Mouse (Mus musculus) heart, adult 2 months (tissue): ENCODE results near the gene Gdf15. TPM values are rescaled to one million over a fixed set of nuclear protein-coding genes. Genes with fewer than 3 reads are reported as not detected.

ENCODE experiments used
- DNase-seq, 2 experiments: peaks; one replicate each; pipeline ENCODE4 v3.0.0; 2021
- H3K27ac ChIP-seq: fragments of 200-600 bp; 2 replicates; pipeline ENCODE4 v1.8.1; 2022
- H3K27me3 ChIP-seq: fragments of 200-500 bp; 2 replicates; pipeline ENCODE4 v1.6.1; 2012; ENCODE audit warnings: mild to moderate bottlenecking, low read length, inconsistent platforms, mixed read lengths; ENCODE audit not compliant: control insufficient read depth, insufficient read depth
- H3K36me3 ChIP-seq: fragments of 200-500 bp; 2 replicates; pipeline ENCODE4 v1.6.1; 2012; ENCODE audit warnings: low read length, inconsistent platforms; ENCODE audit not compliant: control insufficient read depth, insufficient read depth
- H3K4me1 ChIP-seq: fragments of 200-500 bp; 2 replicates; pipeline ENCODE4 v1.6.1; 2011; ENCODE audit warnings: low read length; ENCODE audit not compliant: control insufficient read depth, insufficient read depth
- H3K4me3 ChIP-seq: fragments of 200-600 bp; 2 replicates; pipeline ENCODE4 v1.8.1; 2022
- H3K79me2 ChIP-seq: fragments of 200-500 bp; replicated peaks from 2 replicates; pipeline ENCODE4 v1.6.1; 2012; ENCODE audit warnings: mild to moderate bottlenecking, inconsistent platforms, low read length, moderate library complexity, mixed read lengths; ENCODE audit not compliant: control insufficient read depth, insufficient read depth
- H3K9ac ChIP-seq: fragments of 200-500 bp; 2 replicates; pipeline ENCODE4 v1.6.1; 2012; ENCODE audit warnings: low read depth, mild to moderate bottlenecking, control low read depth, inconsistent platforms, low read length, mixed read lengths
- CTCF ChIP-seq: fragments of 200-600 bp; IDR thresholded peaks from 2 replicates; pipeline ENCODE4 v1.8.1; 2022; ENCODE audit warnings: antibody characterized with exemption, mild to moderate bottlenecking, moderate library complexity
- EP300 ChIP-seq: fragments of 200-500 bp; IDR thresholded peaks from 2 replicates; pipeline ENCODE4 v1.6.1; 2011; ENCODE audit warnings: low read depth, low read length, control low read depth; ENCODE audit not compliant: insufficient read depth
- POLR2A ChIP-seq: fragments of 200-500 bp; IDR thresholded peaks from 2 replicates; pipeline ENCODE4 v1.6.1; 2011; ENCODE audit warnings: mild to moderate bottlenecking, low read depth, low read length, control low read depth; ENCODE audit not compliant: insufficient read depth
- WGBS: fragments of 180-500 bp; shearing (Covaris S2); methylation state at CpG from one replicate; pipeline ENCODE4 v1.1.7; 2018; 5-methylcytosine and 5-hydroxymethylcytosine counted together
- intact Hi-C: fragments of 180-260 bp; cut with DNase I; formaldehyde crosslinking; loops from one replicate; pipeline ENCODE4 v1.15.1; 2025
- polyA plus RNA-seq: library from polyadenylated mRNA; depleted of rRNA; stranded (reverse); fragments of >200 nt; gene quantifications from 2 replicates; pipeline ENCODE4 v1.2.3, GENCODE M21; 2012; rRNA removed
- total RNA-seq, 2 experiments: library from RNA; stranded (reverse); gene quantifications; 2 replicates each; pipeline ENCODE4 v1.2.3; 2021

The Gdf15 gene
- total and polyA plus RNA-seq, 3 experiments = 1.1 to 3.8 (median 2.0) TPM

GRCm38 (mm10) chr8:70585258-70585652 lies 47.0 kb downstream of the Gdf15 start:
- DNase-seq = peak; percentile 75 to 82
- TF ChIP-seq POLR2A = no peak
- peak; percentile 88 for TF ChIP-seq EP300
- peak; percentile 89 for TF ChIP-seq CTCF
- Histone ChIP-seq H3K4me1 (peaks cover 3% of the 10 kb centered on the region; the same call in 1 of the 2 replicates), H3K36me3 (no peaks in the 10 kb centered on the region), H3K27ac (peak overlapping the region; percentile 4; the same call in 1 of the 2 replicates), H3K27me3 (no peaks in the 10 kb centered on the region), H3K4me3 (no peak overlapping the region), H3K9ac (no peak overlapping the region), H3K79me2 (no peaks in the 10 kb centered on the region)
- intact Hi-C loops = loop anchor here (1.0 to 10.0 kb wide), 3 partner anchors 25 to 200 kb away; partner anchors contain the start of gene Rex1bd
- 38% methylated on average over 7 of the region's 7 CpGs for WGBS

GRCm38 (mm10) chr8:70584606-70585257 lies 47.5 kb downstream of the Gdf15 start:
- Histone ChIP-seq H3K27me3 (no peaks in the 10 kb centered on the region), H3K4me1 (peaks cover 3% of the 10 kb centered on the region; the same call in 1 of the 2 replicates), H3K36me3 (no peaks in the 10 kb centered on the region), H3K79me2 (no peaks in the 10 kb centered on the region), H3K27ac (peak overlapping the region; percentile 4; the same call in 1 of the 2 replicates), H3K4me3 (no peak overlapping the region), H3K9ac (no peak overlapping the region)
- TF ChIP-seq EP300 = no peak
- TF ChIP-seq CTCF = no peak
- no peak for TF ChIP-seq POLR2A
- 87% methylated on average over 9 of the region's 9 CpGs for WGBS
- intact Hi-C loops = loop anchor here (1.0 to 10.0 kb wide), 3 partner anchors 24 to 200 kb away; partner anchors contain the start of gene Rex1bd
- no peak for DNase-seq

GRCm38 (mm10) chr8:70583476-70584387 lies 48.5 kb downstream of the Gdf15 start:
- no peaks in the 10 kb centered on the region for H3K36me3 ChIP-seq
- H3K27ac ChIP-seq = peak overlapping the region; percentile 43
- no peaks in the 10 kb centered on the region for H3K79me2 ChIP-seq
- no peak overlapping the region for H3K4me3 ChIP-seq
- no peaks in the 10 kb centered on the region for H3K27me3 ChIP-seq
- WGBS = 67% methylated on average over 18 of the region's 18 CpGs
- no peak overlapping the region for H3K9ac ChIP-seq
- TF ChIP-seq EP300 (no peak), CTCF (no peak), POLR2A (no peak)
- peak; percentile 71 to 77 for DNase-seq
- H3K4me1 ChIP-seq = peaks cover 3% of the 10 kb centered on the region; the same call in 1 of the 2 replicates
- intact Hi-C loops = loop anchor here (2.0 to 10.0 kb wide), 2 partner anchors 77 to 199 kb away; partner anchors contain the start of gene Rex1bd

Other genes with a start within 250 kb of the Gdf15 start
- gene Crtc1, start 192.9 kb downstream of the Gdf15 start, total RNA-seq = 1 to 10 TPM; 7.4 to 8.1 TPM
- gene Crtc1, start 192.9 kb downstream of the Gdf15 start, polyA plus RNA-seq = 13.7 and 14.9 TPM in 2 replicates
- gene Klhl26, start 155.5 kb downstream of the Gdf15 start, total RNA-seq = 1 to 10 TPM; 8.1 to 8.6 TPM
- gene Klhl26, start 155.5 kb downstream of the Gdf15 start, polyA plus RNA-seq = 18.8 and 21.2 TPM in 2 replicates
- not detected for gene Tmem59l, start 145.1 kb downstream of the Gdf15 start, total RNA-seq
- 0.21 and 0.53 TPM in 2 replicates for gene Tmem59l, start 145.1 kb downstream of the Gdf15 start, polyA plus RNA-seq
- gene Crlf1, start 139.3 kb downstream of the Gdf15 start, total RNA-seq = under 1 TPM; 0.68 to 0.89 TPM
- 0.38 and 2.3 TPM in 2 replicates for gene Crlf1, start 139.3 kb downstream of the Gdf15 start, polyA plus RNA-seq
- gene Rex1bd, start 125.7 kb downstream of the Gdf15 start, total RNA-seq = 100 to 1,000 TPM; 111 to 118 TPM
- gene Rex1bd, start 125.7 kb downstream of the Gdf15 start, polyA plus RNA-seq = 129 and 145 TPM in 2 replicates
- 1,000 to 10,000 TPM; 1,480 to 1,595 TPM for gene Uba52, start 121.7 kb downstream of the Gdf15 start, total RNA-seq
- 439 and 626 TPM in 2 replicates for gene Uba52, start 121.7 kb downstream of the Gdf15 start, polyA plus RNA-seq
- gene Fkbp8, start 104.7 kb downstream of the Gdf15 start, total RNA-seq = 100 to 1,000 TPM; 116 to 135 TPM
- gene Fkbp8, start 104.7 kb downstream of the Gdf15 start, polyA plus RNA-seq = 179 and 201 TPM in 2 replicates
- 10 to 100 TPM; 80.4 to 99.4 TPM for gene Kxd1, start 104.5 kb downstream of the Gdf15 start, total RNA-seq
- 111 and 121 TPM in 2 replicates for gene Kxd1, start 104.5 kb downstream of the Gdf15 start, polyA plus RNA-seq
- gene Ell, start 93.0 kb downstream of the Gdf15 start, total RNA-seq = 10 to 100 TPM in 1 of 2 experiments, 1 to 10 TPM in 1; 9.6 to 12.0 TPM
- gene Ell, start 93.0 kb downstream of the Gdf15 start, polyA plus RNA-seq = 12.7 and 13.8 TPM in 2 replicates
- 10 to 100 TPM; 26.7 to 28.3 TPM for gene Isyna1, start 38.1 kb downstream of the Gdf15 start, total RNA-seq
- gene Isyna1, start 38.1 kb downstream of the Gdf15 start, polyA plus RNA-seq = 40.3 and 41.6 TPM in 2 replicates
- 10 to 100 TPM; 34.6 to 35.8 TPM for gene Ssbp4, start 23.6 kb downstream of the Gdf15 start, total RNA-seq
- gene Ssbp4, start 23.6 kb downstream of the Gdf15 start, polyA plus RNA-seq = 45.6 and 72.8 TPM in 2 replicates
- gene Lrrc25, start 16.3 kb downstream of the Gdf15 start, total RNA-seq = 1 to 10 TPM; 1.6 to 1.8 TPM
- 3.6 and 4.5 TPM in 2 replicates for gene Lrrc25, start 16.3 kb downstream of the Gdf15 start, polyA plus RNA-seq
- 10 to 100 TPM; 39.7 to 48.4 TPM for gene Pgpep1, start 27.9 kb upstream of the Gdf15 start, total RNA-seq
- gene Pgpep1, start 27.9 kb upstream of the Gdf15 start, polyA plus RNA-seq = 35.5 and 44.8 TPM in 2 replicates
- gene Lsm4, start 40.8 kb upstream of the Gdf15 start, total RNA-seq = 10 to 100 TPM; 56.9 to 64.2 TPM
- 54.1 and 68.3 TPM in 2 replicates for gene Lsm4, start 40.8 kb upstream of the Gdf15 start, polyA plus RNA-seq
- gene Jund, start 66.5 kb upstream of the Gdf15 start, total RNA-seq = 100 to 1,000 TPM; 123 to 127 TPM
- gene Jund, start 66.5 kb upstream of the Gdf15 start, polyA plus RNA-seq = 66.2 and 109 TPM in 2 replicates
- gene Iqcn, start 71.0 kb upstream of the Gdf15 start, total RNA-seq = not detected
- gene Iqcn, start 71.0 kb upstream of the Gdf15 start, polyA plus RNA-seq = 0.06 and 0.12 TPM in 2 replicates
- gene Gm3336, start 86.1 kb upstream of the Gdf15 start, total RNA-seq = not detected
- not detected in 2 replicates for gene Gm3336, start 86.1 kb upstream of the Gdf15 start, polyA plus RNA-seq
- 1 to 10 TPM; 2.3 to 2.7 TPM for gene Pde4c, start 91.3 kb upstream of the Gdf15 start, total RNA-seq
- gene Pde4c, start 91.3 kb upstream of the Gdf15 start, polyA plus RNA-seq = 10.8 and 11.0 TPM in 2 replicates
- 10 to 100 TPM; 46.5 to 48.0 TPM for gene Rab3a, start 122.2 kb upstream of the Gdf15 start, total RNA-seq
- gene Rab3a, start 122.2 kb upstream of the Gdf15 start, polyA plus RNA-seq = 89.1 and 117 TPM in 2 replicates
- gene Mpv17l2, start 128.5 kb upstream of the Gdf15 start, total RNA-seq = 10 to 100 TPM; 21.7 to 29.1 TPM
- gene Mpv17l2, start 128.5 kb upstream of the Gdf15 start, polyA plus RNA-seq = 30.0 and 32.2 TPM in 2 replicates
- 10 to 100 TPM; 22.0 to 22.4 TPM for gene Pik3r2, start 144.3 kb upstream of the Gdf15 start, total RNA-seq
- gene Pik3r2, start 144.3 kb upstream of the Gdf15 start, polyA plus RNA-seq = 34.3 and 45.5 TPM in 2 replicates
- 1 to 10 TPM; 6.0 to 7.4 TPM for gene Mast3, start 172.6 kb upstream of the Gdf15 start, total RNA-seq
- gene Mast3, start 172.6 kb upstream of the Gdf15 start, polyA plus RNA-seq = 12.7 and 13.9 TPM in 2 replicates
- gene Il12rb1, start 176.0 kb upstream of the Gdf15 start, total RNA-seq = not detected
- gene Il12rb1, start 176.0 kb upstream of the Gdf15 start, polyA plus RNA-seq = 0.15 and 0.16 TPM in 2 replicates
- gene Arrdc2, start 207.3 kb upstream of the Gdf15 start, total RNA-seq = 10 to 100 TPM in 1 of 2 experiments, 1 to 10 TPM in 1; 8.9 to 18.6 TPM
- 15.2 and 36.2 TPM in 2 replicates for gene Arrdc2, start 207.3 kb upstream of the Gdf15 start, polyA plus RNA-seq
- 10 to 100 TPM; 12.6 to 14.7 TPM for gene Kcnn1, start 230.8 kb upstream of the Gdf15 start, total RNA-seq
- gene Kcnn1, start 230.8 kb upstream of the Gdf15 start, polyA plus RNA-seq = 21.5 and 29.0 TPM in 2 replicates
- 10 to 100 TPM; 44.6 to 49.1 TPM for gene Ccdc124, start 241.5 kb upstream of the Gdf15 start, total RNA-seq
- gene Ccdc124, start 241.5 kb upstream of the Gdf15 start, polyA plus RNA-seq = 26.8 and 40.7 TPM in 2 replicates